Mouse (Mus musculus): Measurements from ENCODE around the gene Rnaset2b.
"Not testable (repeated sequence)": the region's sequence is repeated elsewhere in the genome, so short reads cannot be mapped to it uniquely, and the experiment has no call there.

The Rnaset2b gene

GRCm38 (mm10) chr17:6970334-6970733 lies at the start of gene Rnaset2b:
Gene Rnaset2b (plus strand): TSS chr17:6970634.
- not testable (repeated sequence) for DNase-seq (ENCODE audit: low read depth)

GRCm38 (mm10) chr17:6931625-6932024 lies 38.8 kb upstream of the Rnaset2b start:
- not testable (repeated sequence) for DNase-seq (ENCODE audit: low read depth)

- DNase-seq (ENCODE audit: low read depth): not testable (repeated sequence)
Measured at GRCm38 (mm10) chr17:6942560-6942959, 27.9 kb upstream of the Rnaset2b start.

DNA sequence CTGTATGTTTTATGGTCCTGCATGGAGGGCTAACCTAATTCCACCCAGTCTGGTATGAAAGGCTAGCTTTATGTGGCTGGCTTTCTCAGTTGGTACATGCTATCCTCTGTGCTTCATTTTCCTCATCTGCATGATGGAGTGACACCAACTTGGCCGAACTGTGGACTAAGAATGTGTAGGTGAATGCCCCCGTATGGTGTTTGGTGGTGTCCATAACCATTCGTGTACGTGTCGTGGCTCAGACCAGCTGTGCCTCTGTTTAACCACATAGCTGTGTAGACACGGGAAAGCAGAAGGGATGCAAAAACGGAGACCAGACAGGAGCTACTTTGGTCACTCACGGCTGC lies 22.8 kb upstream of the Rnaset2b start:
- not testable (repeated sequence) for DNase-seq (ENCODE audit: low read depth)

GRCm38 (mm10) chr17:6947984-6948768 lies 22.3 kb upstream of the Rnaset2b start, which contains the start of gene Rsph3b:
Gene Rsph3b (minus strand): TSS chr17:6948682.
- peak; percentile 35 for DNase-seq (ENCODE audit: low read depth)

DNA sequence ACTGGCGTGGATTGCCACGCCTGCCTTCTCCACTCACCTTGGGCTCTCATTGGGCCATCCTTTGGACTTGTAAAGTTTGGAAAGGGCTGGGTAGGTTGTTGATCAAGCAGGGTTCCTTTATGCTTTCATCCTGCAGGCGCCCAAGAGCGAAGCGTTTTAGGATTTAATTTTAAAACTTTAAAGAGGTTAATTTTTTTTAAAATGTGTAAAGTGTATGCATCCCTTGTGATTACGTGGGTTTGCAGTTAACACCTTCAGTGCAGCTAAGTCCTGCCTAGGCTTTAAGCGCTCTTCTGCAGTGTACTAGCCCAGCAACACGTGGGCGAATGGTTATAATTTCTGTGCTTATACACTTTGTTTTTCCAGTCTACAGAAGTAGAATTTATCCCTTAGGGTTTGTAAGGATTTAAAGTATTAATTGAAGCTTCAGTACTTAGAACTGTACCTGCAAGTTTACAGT lies 21.6 kb upstream of the Rnaset2b start:
- DNase-seq (ENCODE audit: low read depth): not testable (repeated sequence)

GRCm38 (mm10) chr17:6958881-6959280 lies 11.6 kb upstream of the Rnaset2b start:
- not testable (repeated sequence) for DNase-seq (ENCODE audit: low read depth)

DNA sequence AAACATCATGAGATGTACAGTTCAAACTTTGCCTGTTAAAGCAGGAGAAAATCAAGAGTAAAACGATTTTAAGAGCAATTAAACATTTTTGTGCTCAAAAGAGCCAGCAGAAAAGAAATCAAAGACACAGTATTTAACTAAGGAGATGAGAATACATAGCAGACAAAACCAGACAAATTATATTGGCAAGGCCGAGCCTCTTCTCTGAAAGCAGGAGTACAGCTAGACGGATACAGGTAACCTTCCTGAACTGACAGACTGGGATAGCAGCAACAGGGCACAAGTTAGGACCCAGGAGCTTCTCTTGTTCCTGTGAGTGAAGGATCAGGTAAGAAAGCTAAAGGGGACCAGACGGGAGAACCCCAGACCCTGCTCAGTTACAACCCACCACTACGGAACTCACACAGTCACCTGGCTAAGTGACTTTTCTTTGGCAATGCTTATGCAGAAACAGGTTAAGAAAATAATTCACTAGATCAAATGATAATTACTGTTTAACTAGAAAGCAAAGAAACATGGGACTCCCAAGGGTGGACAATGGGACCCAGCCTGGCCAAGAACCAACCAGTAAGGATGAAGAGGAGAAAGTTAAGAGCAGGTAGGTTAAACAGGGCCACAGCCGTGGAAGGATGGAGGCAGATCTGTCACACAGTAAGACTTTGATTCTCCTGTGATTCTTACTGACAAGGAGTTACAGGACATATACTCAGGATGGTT lies 10.7 kb upstream of the Rnaset2b start:
- not testable (repeated sequence) for DNase-seq (ENCODE audit: low read depth)

- DNase-seq (ENCODE audit: low read depth): not testable (repeated sequence)
Measured at GRCm38 (mm10) chr17:6960349-6960748, 10.1 kb upstream of the Rnaset2b start.

GRCm38 (mm10) chr17:6960776-6961175 lies 9.7 kb upstream of the Rnaset2b start, which contains the start of gene Tagap1:
Gene Tagap1 (minus strand): TSS chr17:6961156.
- not testable (repeated sequence) for DNase-seq (ENCODE audit: low read depth)

DNA sequence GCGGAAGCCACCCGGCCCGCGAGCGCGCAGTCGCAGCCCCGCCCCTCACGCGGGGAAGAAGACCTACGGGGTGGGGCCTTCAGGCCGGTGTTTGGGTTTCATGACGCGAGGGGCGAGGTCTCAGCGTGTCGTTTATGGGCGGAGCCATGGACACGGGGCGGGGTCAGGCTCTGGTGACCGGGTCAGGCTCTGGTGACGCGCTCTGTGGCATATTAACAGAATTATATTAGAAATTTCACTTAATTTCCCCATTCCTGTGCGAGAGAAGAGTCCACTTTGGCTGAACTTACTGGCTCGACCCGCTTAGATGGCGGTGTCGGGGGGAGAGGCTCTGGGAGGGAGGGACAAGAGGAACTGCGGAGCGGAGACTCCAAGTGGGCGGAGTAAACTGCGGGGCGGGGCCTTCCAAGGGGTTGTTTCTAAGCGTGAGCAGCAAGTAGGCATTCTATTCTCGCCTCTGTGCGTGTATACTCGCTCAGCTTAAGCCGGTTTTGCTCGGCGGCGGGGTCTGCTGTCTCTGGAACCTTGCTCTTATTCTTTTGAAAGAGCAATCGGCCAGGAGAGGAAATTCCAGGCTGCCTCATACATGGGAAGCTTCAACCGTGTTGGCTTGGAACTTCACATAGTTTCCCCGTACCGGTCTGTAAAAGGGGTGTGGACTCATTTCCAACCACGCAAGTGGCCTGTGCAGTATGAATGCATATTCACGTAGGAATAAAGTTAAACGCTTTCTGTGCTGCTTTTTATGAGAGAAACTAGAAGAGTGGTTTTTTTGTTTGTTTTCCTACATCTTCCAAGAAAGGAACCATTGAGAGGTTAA lies 9.0 kb upstream of the Rnaset2b start:
- not testable (repeated sequence) for DNase-seq (ENCODE audit: low read depth)

DNA sequence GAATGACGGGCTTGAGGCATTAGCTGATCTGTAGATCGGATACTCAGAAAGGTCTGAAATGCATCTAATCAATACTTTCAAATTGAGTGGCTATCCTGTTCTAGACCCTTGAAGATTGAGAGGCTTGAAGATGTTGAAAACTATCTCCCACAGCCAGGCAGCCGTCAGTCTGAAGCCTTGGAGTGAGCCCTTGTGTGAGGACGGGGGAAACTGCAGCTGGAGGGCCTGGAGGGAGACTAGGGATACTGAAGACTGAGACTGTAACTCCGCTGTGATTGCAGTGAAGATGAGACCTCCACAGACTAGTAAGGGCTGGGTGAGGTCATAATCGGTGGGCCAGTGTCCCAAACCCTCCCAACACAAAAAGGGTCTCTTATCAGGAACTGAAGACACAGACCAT lies 8.1 kb upstream of the Rnaset2b start:
- DNase-seq (ENCODE audit: low read depth): not testable (repeated sequence)

DNA sequence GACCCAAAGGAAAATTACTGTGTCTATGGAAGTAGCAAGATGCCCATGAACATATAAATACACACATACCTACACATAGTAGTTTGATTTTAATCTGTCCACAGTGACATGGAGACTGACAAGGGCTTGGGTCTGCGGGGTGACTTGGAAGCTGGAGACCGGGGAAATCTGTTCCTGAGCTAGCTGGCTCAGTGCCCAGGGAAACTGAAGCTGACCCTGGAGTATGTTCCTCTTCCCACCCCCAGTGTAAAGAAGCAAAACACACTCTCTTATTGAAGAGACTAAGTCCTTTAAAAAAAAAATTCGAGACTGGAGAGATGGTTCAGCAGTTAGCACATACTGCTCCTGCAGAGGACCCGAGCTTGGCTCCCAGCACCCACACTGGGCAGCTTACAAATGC lies 7.5 kb upstream of the Rnaset2b start:
- not testable (repeated sequence) for DNase-seq (ENCODE audit: low read depth)

GRCm38 (mm10) chr17:6965364-6965763 lies 5.1 kb upstream of the Rnaset2b start:
- not testable (repeated sequence) for DNase-seq (ENCODE audit: low read depth)

- DNase-seq (ENCODE audit: low read depth): not testable (repeated sequence)
Measured at GRCm38 (mm10) chr17:6967673-6968072, 2.8 kb upstream of the Rnaset2b start.

- not testable (repeated sequence) for DNase-seq (ENCODE audit: low read depth)
Measured at GRCm38 (mm10) chr17:6971238-6971637, 804 bp downstream of the Rnaset2b start.

- DNase-seq (ENCODE audit: low read depth): not testable (repeated sequence)
Measured at GRCm38 (mm10) chr17:6972836-6973396, 2.5 kb downstream of the Rnaset2b start.

GRCm38 (mm10) chr17:6974985-6975384 lies 4.6 kb downstream of the Rnaset2b start:
- not testable (repeated sequence) for DNase-seq (ENCODE audit: low read depth)

- DNase-seq (ENCODE audit: low read depth): not testable (repeated sequence)
Measured at GRCm38 (mm10) chr17:6978287-6979248, 8.1 kb downstream of the Rnaset2b start, which contains the start of gene Gm49721. Gene Gm49721 (plus strand): TSS chr17:6978904.

DNA sequence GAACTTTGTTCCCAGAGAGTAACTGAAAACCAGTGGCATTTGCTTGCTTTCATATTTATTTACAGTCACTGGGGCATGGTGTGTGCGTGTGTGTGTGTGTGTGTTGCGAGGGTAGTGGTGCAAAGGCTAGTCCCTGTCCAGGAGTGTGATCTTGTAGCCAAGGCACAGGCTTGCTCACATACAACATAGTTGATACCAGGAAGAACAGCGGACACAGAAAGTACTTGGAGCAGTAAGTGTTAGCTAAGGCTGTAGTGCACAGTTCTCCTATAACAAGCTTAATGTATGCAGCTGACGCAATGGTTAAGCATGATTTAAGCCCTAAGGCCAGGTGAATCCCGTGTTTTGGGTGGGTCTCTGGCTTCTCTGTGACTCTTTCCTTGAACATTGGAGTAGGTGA lies 8.9 kb downstream of the Rnaset2b start:
- not testable (repeated sequence) for DNase-seq (ENCODE audit: low read depth)
